Mouse (Mus musculus) erythroblast, embryonic 14.5 days (primary cell): ENCODE data around the gene St3gal5.

ENCODE experiments used
- GATA1 ChIP-seq: IDR thresholded peaks from 2 replicates; pipeline ENCODE4 v1.6.1; 2012; ENCODE audit warnings: low read length, inconsistent platforms, mixed read lengths
- TAL1 ChIP-seq: IDR thresholded peaks from 3 replicates; pipeline ENCODE4 v1.6.1; 2012; ENCODE audit warnings: low read length, inconsistent platforms, mixed read lengths

DNA sequence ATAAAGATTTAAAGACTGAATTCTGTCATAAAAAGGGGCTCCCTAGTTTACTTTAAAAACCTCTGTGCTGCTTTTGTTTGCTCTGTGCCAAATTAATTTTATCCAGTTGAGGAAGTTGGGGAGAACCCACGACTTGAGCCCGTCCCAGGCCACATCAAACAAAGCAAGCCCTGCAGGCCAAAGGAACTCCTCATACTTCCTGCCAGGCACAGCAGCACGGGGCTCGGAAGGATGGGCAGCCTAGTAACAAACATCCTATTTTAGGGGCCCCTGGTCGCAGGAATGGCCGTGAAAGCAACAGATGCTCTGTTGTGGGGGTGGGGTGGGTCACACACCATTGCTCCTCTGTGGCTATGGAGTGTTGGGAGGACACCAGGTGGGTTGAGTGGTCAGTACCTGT, 45.6 kb upstream of the St3gal5 start:
- TF ChIP-seq GATA1 = no peak
- TF ChIP-seq TAL1 = no peak
